Mouse (Mus musculus): ENCODE results near the gene Phtf2. TPM values are rescaled to one million over a fixed set of nuclear protein-coding genes. Genes with fewer than 3 reads are reported as not detected.
A peak's percentile ranks its signal among the peaks of the same experiment; 100 is the strongest.

The Phtf2 gene
- polyA plus RNA-seq, 1 experiment from 2014 or later = 19.8 TPM

- no peak overlapping the region for H3K4me3 ChIP-seq
- no peak overlapping the region for H3K27ac ChIP-seq
- WGBS = 78% methylated on average over 2 of the region's 2 CpGs
- H3K4me1 ChIP-seq = no peaks in the 10 kb centered on the region
- no peak overlapping the region for H3K4me2 ChIP-seq (replicated peaks)
- peaks cover 19% of the 10 kb centered on the region for H3K36me3 ChIP-seq
- H3K9me3 ChIP-seq = no peaks in the 10 kb centered on the region
- no peaks in the 10 kb centered on the region for H3K27me3 ChIP-seq
- no peak for ATAC-seq (ENCODE audit: insufficient number of reproducible peaks, insufficient read depth, low FRiP score, low TSS enrichment)
- H3K9ac ChIP-seq = no peak overlapping the region
These were observed 23.5 kb upstream of the Phtf2 start for GRCm38 (mm10) chr5:20905437-20905836.

GRCm38 (mm10) chr5:20904647-20905046 is 22.7 kb upstream of the Phtf2 start:
- Histone ChIP-seq H3K4me3 (no peak overlapping the region), H3K4me1 (no peaks in the 10 kb centered on the region), H3K9ac (no peak overlapping the region), H3K27ac (no peak overlapping the region), H3K9me3 (no peaks in the 10 kb centered on the region), H3K27me3 (no peaks in the 10 kb centered on the region), H3K36me3 (peaks cover 23% of the 10 kb centered on the region), H3K4me2 (replicated peaks) (no peak overlapping the region)
- 79% methylated on average over 2 of the region's 2 CpGs for WGBS
- ATAC-seq (ENCODE audit: insufficient number of reproducible peaks, insufficient read depth, low FRiP score, low TSS enrichment) = no peak

- Histone ChIP-seq H3K9me3 (no peaks in the 10 kb centered on the region), H3K27ac (no peak overlapping the region), H3K27me3 (no peaks in the 10 kb centered on the region), H3K4me1 (no peaks in the 10 kb centered on the region), H3K9ac (no peak overlapping the region), H3K36me3 (peaks cover 37% of the 10 kb centered on the region), H3K4me2 (replicated peaks) (no peak overlapping the region), H3K4me3 (no peak overlapping the region)
- no peak for ATAC-seq (ENCODE audit: insufficient number of reproducible peaks, insufficient read depth, low FRiP score, low TSS enrichment)
- 90% methylated on average over 2 of the region's 2 CpGs for WGBS
These were observed 15.7 kb upstream of the Phtf2 start for GRCm38 (mm10) chr5:20897446-20898167.

GRCm38 (mm10) chr5:20884036-20884620 is 2.2 kb upstream of the Phtf2 start:
- Histone ChIP-seq H3K36me3 (peaks cover 8% of the 10 kb centered on the region; the same call in 1 of the 2 replicates), H3K4me2 (replicated peaks) (peak overlapping the region; percentile 56), H3K9ac (no peak overlapping the region), H3K9me3 (no peaks in the 10 kb centered on the region), H3K27me3 (no peaks in the 10 kb centered on the region), H3K4me1 (peaks cover 12% of the 10 kb centered on the region), H3K4me3 (no peak overlapping the region), H3K27ac (no peak overlapping the region)
- 74% methylated on average over 4 of the region's 4 CpGs for WGBS
- no peak for ATAC-seq (ENCODE audit: insufficient number of reproducible peaks, insufficient read depth, low FRiP score, low TSS enrichment)

- peak overlapping the region; percentile 80 for H3K4me3 ChIP-seq
- H3K4me1 ChIP-seq = peaks cover 12% of the 10 kb centered on the region
- peak overlapping the region; percentile 95 for H3K27ac ChIP-seq
- H3K36me3 ChIP-seq = peaks cover 7% of the 10 kb centered on the region; the same call in 1 of the 2 replicates
- no peaks in the 10 kb centered on the region for H3K27me3 ChIP-seq
- 2% methylated on average over 59 of the region's 64 CpGs for WGBS
- peak overlapping the region; percentile 56 for H3K4me2 ChIP-seq (replicated peaks)
- peak overlapping the region; percentile 87 for H3K9ac ChIP-seq
- 0 out of 2 replicates have a peak, but pooled peaks have one; percentile 0 for ATAC-seq (ENCODE audit: insufficient number of reproducible peaks, insufficient read depth, low FRiP score, low TSS enrichment)
- no peaks in the 10 kb centered on the region for H3K9me3 ChIP-seq
These were observed 838 bp downstream of the Phtf2 start for GRCm38 (mm10) chr5:20880797-20881775.

GRCm38 (mm10) chr5:20880386-20880785 is 1.5 kb downstream of the Phtf2 start:
- Histone ChIP-seq H3K9ac (no peak overlapping the region), H3K36me3 (0 out of 2 replicates have a peak, but pooled peaks cover under 1% of the 10 kb centered on the region), H3K4me2 (replicated peaks) (peak overlapping the region; percentile 56), H3K4me1 (peaks cover 12% of the 10 kb centered on the region), H3K27ac (no peak overlapping the region), H3K4me3 (peak overlapping the region; percentile 80), H3K27me3 (no peaks in the 10 kb centered on the region), H3K9me3 (no peaks in the 10 kb centered on the region)
- no peak for ATAC-seq (ENCODE audit: insufficient number of reproducible peaks, insufficient read depth, low FRiP score, low TSS enrichment)
- WGBS = 67% methylated on average over 2 of the region's 2 CpGs

GRCm38 (mm10) chr5:20876934-20877426 is 4.9 kb downstream of the Phtf2 start:
- 49% methylated on average over 1 of the region's 1 CpGs for WGBS
- no peaks in the 10 kb centered on the region for H3K36me3 ChIP-seq
- H3K4me1 ChIP-seq = no peaks in the 10 kb centered on the region; the same call in 1 of the 2 replicates
- no peak overlapping the region for H3K4me3 ChIP-seq
- no peak overlapping the region for H3K27ac ChIP-seq
- no peak overlapping the region for H3K4me2 ChIP-seq (replicated peaks)
- no peak overlapping the region for H3K9ac ChIP-seq
- H3K9me3 ChIP-seq = no peaks in the 10 kb centered on the region
- H3K27me3 ChIP-seq = no peaks in the 10 kb centered on the region
- no peak for ATAC-seq (ENCODE audit: insufficient number of reproducible peaks, insufficient read depth, low FRiP score, low TSS enrichment)

GRCm38 (mm10) chr5:20873146-20873545 is 8.8 kb downstream of the Phtf2 start:
- no peaks in the 10 kb centered on the region for H3K27me3 ChIP-seq
- H3K4me2 ChIP-seq (replicated peaks) = no peak overlapping the region
- 95% methylated on average over 1 of the region's 1 CpGs for WGBS
- H3K9ac ChIP-seq = no peak overlapping the region
- H3K27ac ChIP-seq = no peak overlapping the region
- H3K4me3 ChIP-seq = no peak overlapping the region
- H3K9me3 ChIP-seq = no peaks in the 10 kb centered on the region
- H3K36me3 ChIP-seq = no peaks in the 10 kb centered on the region
- H3K4me1 ChIP-seq = no peaks in the 10 kb centered on the region; the same call in 1 of the 2 replicates
- ATAC-seq (ENCODE audit: insufficient number of reproducible peaks, insufficient read depth, low FRiP score, low TSS enrichment) = no peak

GRCm38 (mm10) chr5:20865193-20865755 is 16.6 kb downstream of the Phtf2 start:
- Histone ChIP-seq H3K9me3 (no peaks in the 10 kb centered on the region), H3K9ac (no peak overlapping the region), H3K4me2 (replicated peaks) (no peak overlapping the region), H3K4me1 (peaks cover 5% of the 10 kb centered on the region; the same call in 1 of the 2 replicates), H3K4me3 (no peak overlapping the region), H3K36me3 (no peaks in the 10 kb centered on the region), H3K27me3 (no peaks in the 10 kb centered on the region), H3K27ac (no peak overlapping the region)
- 60% methylated on average over 2 of the region's 2 CpGs for WGBS
- no peak for ATAC-seq (ENCODE audit: insufficient number of reproducible peaks, insufficient read depth, low FRiP score, low TSS enrichment)

- no peak overlapping the region for H3K4me3 ChIP-seq
- no peak overlapping the region for H3K27ac ChIP-seq
- H3K27me3 ChIP-seq = no peaks in the 10 kb centered on the region
- H3K9me3 ChIP-seq = no peaks in the 10 kb centered on the region
- no peak overlapping the region for H3K4me2 ChIP-seq (replicated peaks)
- no peaks in the 10 kb centered on the region for H3K36me3 ChIP-seq
- H3K9ac ChIP-seq = no peak overlapping the region
- WGBS = 65% methylated on average over 4 of the region's 4 CpGs
- peaks cover 5% of the 10 kb centered on the region; the same call in 1 of the 2 replicates for H3K4me1 ChIP-seq
- no peak for ATAC-seq (ENCODE audit: insufficient number of reproducible peaks, insufficient read depth, low FRiP score, low TSS enrichment)
These were observed 17.5 kb downstream of the Phtf2 start for GRCm38 (mm10) chr5:20864216-20864969.

Measured in embryonic facial prominence, embryonic 12.5 days (tissue).